Mouse (Mus musculus) neural tube, embryonic 13.5 days (tissue): ENCODE data around the gene Bcl2l1. TPM values are rescaled to one million over a fixed set of nuclear protein-coding genes. Genes with fewer than 3 reads are reported as not detected.

ENCODE experiments used
- ATAC-seq: fragments of 200-750 bp; cut with Nextera tagmentation; 2 replicates; pipeline ENCODE4 v1.8.0; 2017; ENCODE audit warnings: low read depth, mild to moderate bottlenecking, moderate TSS enrichment, moderate library complexity
- H3K27ac ChIP-seq: fragments of 300-500 bp; sonication (generic); replicated peaks from 2 replicates; pipeline ENCODE4 v1.5.1; 2015; ENCODE audit warnings: moderate library complexity, mild to moderate bottlenecking, inconsistent platforms
- H3K27me3 ChIP-seq: fragments of 300-500 bp; sonication (generic); 2 replicates; pipeline ENCODE4 v1.6.1; 2015; ENCODE audit warnings: mild to moderate bottlenecking, inconsistent platforms
- H3K36me3 ChIP-seq: fragments of 300-500 bp; sonication (generic); 2 replicates; pipeline ENCODE4 v1.6.1; 2015; ENCODE audit warnings: mild to moderate bottlenecking, inconsistent platforms
- H3K4me1 ChIP-seq: fragments of 300-500 bp; sonication (generic); replicated peaks from 2 replicates; pipeline ENCODE4 v1.6.1; 2015; ENCODE audit warnings: inconsistent platforms
- H3K4me2 ChIP-seq: fragments of 300-500 bp; sonication (generic); 2 replicates; pipeline ENCODE4 v1.6.1; 2015; ENCODE audit warnings: inconsistent platforms, mild to moderate bottlenecking, moderate library complexity
- H3K4me3 ChIP-seq: fragments of 300-500 bp; sonication (generic); 2 replicates; pipeline ENCODE4 v1.5.1; 2015; ENCODE audit warnings: mild to moderate bottlenecking, inconsistent platforms
- H3K9ac ChIP-seq: fragments of 300-500 bp; sonication (generic); 2 replicates; pipeline ENCODE4 v1.6.1; 2015; ENCODE audit warnings: moderate library complexity, mild to moderate bottlenecking, inconsistent platforms
- H3K9me3 ChIP-seq: fragments of 300-500 bp; sonication (generic); 2 replicates; pipeline ENCODE4 v1.6.1; 2016; ENCODE audit warnings: inconsistent platforms
- whole genome bisulfite sequencing: fragments of 180-500 bp; shearing (Covaris S2); methylation state at CpG from one replicate; pipeline ENCODE4 v1.1.7; 2015; 5-methylcytosine and 5-hydroxymethylcytosine counted together
- polyA plus RNA-seq: library from polyadenylated mRNA; unstranded; fragments of >200 nt; fragmentation: Nextera tagmentation; extraction: Ambion mirVana; gene quantifications from 2 replicates; pipeline ENCODE4 v1.2.1, GENCODE M21; 2015

The Bcl2l1 gene
- polyA plus RNA-seq, 1 experiment from 2014 or later: 153 TPM

- 2% methylated on average over 27 of the region's 31 CpGs for WGBS
- Histone ChIP-seq H3K27me3 (no peaks in the 10 kb centered on the region), H3K36me3 (peaks cover 11% of the 10 kb centered on the region; the same call in 1 of the 2 replicates), H3K4me3 (peak overlapping the region; percentile 80), H3K27ac (peak overlapping the region; percentile 99), H3K4me1 (peaks cover 47% of the 10 kb centered on the region), H3K9me3 (no peaks in the 10 kb centered on the region), H3K9ac (peak overlapping the region; percentile 94), H3K4me2 (peak overlapping the region; percentile 77)
- peak; percentile 86 for ATAC-seq
Observed at GRCm38 (mm10) chr2:152830021-152830921, 1.3 kb downstream of the Bcl2l1 start.

DNA sequence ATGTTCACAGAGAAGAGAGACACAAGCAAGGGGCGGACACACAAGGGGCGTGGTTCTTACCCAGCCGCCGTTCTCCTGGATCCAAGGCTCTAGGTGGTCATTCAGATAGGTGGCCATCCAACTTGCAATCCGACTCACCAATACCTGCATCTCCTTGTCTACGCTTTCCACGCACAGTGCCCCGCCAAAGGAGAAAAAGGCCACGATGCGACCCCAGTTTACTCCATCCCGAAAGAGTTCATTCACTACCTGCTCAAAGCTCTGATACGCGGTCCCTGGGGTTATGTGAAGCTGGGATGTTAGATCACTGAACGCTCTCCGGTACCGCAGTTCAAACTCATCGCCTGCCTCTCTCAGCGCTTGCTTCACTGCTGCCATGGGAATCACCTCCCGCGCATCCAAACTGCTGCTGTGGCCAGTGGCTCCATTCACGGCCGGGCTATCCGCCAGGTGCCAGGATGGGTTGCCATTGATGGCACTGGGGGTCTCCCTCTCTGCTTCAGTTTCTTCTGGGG, 2.1 kb downstream of the Bcl2l1 start:
- 52% methylated on average over 23 of the region's 23 CpGs for WGBS
- Histone ChIP-seq H3K4me2 (peak overlapping the region; percentile 77), H3K9ac (peak overlapping the region; percentile 94), H3K4me3 (peak overlapping the region; percentile 80), H3K27ac (peak overlapping the region; percentile 99), H3K36me3 (peaks cover 11% of the 10 kb centered on the region; the same call in 1 of the 2 replicates), H3K27me3 (no peaks in the 10 kb centered on the region), H3K4me1 (peaks cover 56% of the 10 kb centered on the region), H3K9me3 (no peaks in the 10 kb centered on the region)
- ATAC-seq: no peak

DNA sequence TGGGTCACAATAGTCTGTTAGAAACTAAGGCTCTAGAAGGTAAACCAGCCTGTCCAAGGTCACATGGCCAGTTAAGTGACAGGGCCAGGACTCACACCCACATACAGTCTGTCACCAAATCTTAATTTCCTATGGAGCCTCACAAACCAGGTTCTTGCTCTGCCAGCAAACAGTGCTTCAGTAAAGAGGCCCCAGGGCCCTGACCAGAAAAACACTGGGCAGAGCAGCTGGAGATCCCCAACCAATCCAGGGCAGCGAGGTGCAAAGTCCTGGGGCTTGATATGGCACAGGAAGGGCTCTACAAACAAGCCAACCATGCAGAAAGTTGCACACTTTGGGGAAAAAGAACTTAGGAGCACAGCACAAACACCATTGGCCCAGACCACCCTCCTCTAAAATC, 3.0 kb downstream of the Bcl2l1 start:
- Histone ChIP-seq H3K4me2 (peak overlapping the region; percentile 77), H3K4me1 (peaks cover 65% of the 10 kb centered on the region), H3K9ac (peak overlapping the region; percentile 94), H3K27me3 (no peaks in the 10 kb centered on the region), H3K9me3 (no peaks in the 10 kb centered on the region), H3K4me3 (peak overlapping the region; percentile 80), H3K27ac (no peak overlapping the region), H3K36me3 (peaks cover 11% of the 10 kb centered on the region; the same call in 1 of the 2 replicates)
- 67% methylated on average over 1 of the region's 1 CpGs for WGBS
- ATAC-seq: no peak

- H3K4me3 ChIP-seq: peak overlapping the region; percentile 80
- no peak overlapping the region for H3K27ac ChIP-seq
- peaks cover 68% of the 10 kb centered on the region for H3K4me1 ChIP-seq
- no peak for ATAC-seq
- peaks cover 11% of the 10 kb centered on the region; the same call in 1 of the 2 replicates for H3K36me3 ChIP-seq
- no peaks in the 10 kb centered on the region for H3K9me3 ChIP-seq
- peak overlapping the region; percentile 77 for H3K4me2 ChIP-seq
- no peaks in the 10 kb centered on the region for H3K27me3 ChIP-seq
- H3K9ac ChIP-seq: peak overlapping the region; percentile 94
- WGBS: 66% methylated on average over 4 of the region's 4 CpGs
Observed at GRCm38 (mm10) chr2:152828011-152828370, 3.5 kb downstream of the Bcl2l1 start.

- Histone ChIP-seq H3K27me3 (no peaks in the 10 kb centered on the region), H3K4me3 (peak overlapping the region; percentile 80), H3K4me2 (peak overlapping the region; percentile 77), H3K27ac (no peak overlapping the region), H3K4me1 (peaks cover 72% of the 10 kb centered on the region), H3K9ac (peak overlapping the region; percentile 94), H3K9me3 (no peaks in the 10 kb centered on the region), H3K36me3 (peaks cover 11% of the 10 kb centered on the region; the same call in 1 of the 2 replicates)
- ATAC-seq: no peak
- 77% methylated on average over 8 of the region's 8 CpGs for WGBS
Observed at GRCm38 (mm10) chr2:152827321-152828010, 4.1 kb downstream of the Bcl2l1 start.

GRCm38 (mm10) chr2:152826481-152826880, 5.0 kb downstream of the Bcl2l1 start:
- peak overlapping the region; percentile 80 for H3K4me3 ChIP-seq
- no peak overlapping the region for H3K27ac ChIP-seq
- H3K9ac ChIP-seq: no peak overlapping the region; the same call in 1 of the 2 replicates
- no peaks in the 10 kb centered on the region for H3K9me3 ChIP-seq
- WGBS: 87% methylated on average over 3 of the region's 3 CpGs
- peaks cover 16% of the 10 kb centered on the region; the same call in 1 of the 2 replicates for H3K36me3 ChIP-seq
- H3K4me2 ChIP-seq: peak overlapping the region; percentile 77
- H3K27me3 ChIP-seq: no peaks in the 10 kb centered on the region
- no peak for ATAC-seq
- peaks cover 81% of the 10 kb centered on the region for H3K4me1 ChIP-seq

- H3K4me2 ChIP-seq: peak overlapping the region; percentile 77
- H3K27me3 ChIP-seq: no peaks in the 10 kb centered on the region
- H3K36me3 ChIP-seq: peaks cover 21% of the 10 kb centered on the region; the same call in 1 of the 2 replicates
- no peak overlapping the region for H3K4me3 ChIP-seq
- WGBS: 92% methylated on average over 2 of the region's 2 CpGs
- no peak for ATAC-seq
- H3K9ac ChIP-seq: no peak overlapping the region
- H3K9me3 ChIP-seq: no peaks in the 10 kb centered on the region
- H3K4me1 ChIP-seq: peaks cover 89% of the 10 kb centered on the region
- no peak overlapping the region for H3K27ac ChIP-seq
Observed at GRCm38 (mm10) chr2:152825713-152826112, 5.8 kb downstream of the Bcl2l1 start.

DNA sequence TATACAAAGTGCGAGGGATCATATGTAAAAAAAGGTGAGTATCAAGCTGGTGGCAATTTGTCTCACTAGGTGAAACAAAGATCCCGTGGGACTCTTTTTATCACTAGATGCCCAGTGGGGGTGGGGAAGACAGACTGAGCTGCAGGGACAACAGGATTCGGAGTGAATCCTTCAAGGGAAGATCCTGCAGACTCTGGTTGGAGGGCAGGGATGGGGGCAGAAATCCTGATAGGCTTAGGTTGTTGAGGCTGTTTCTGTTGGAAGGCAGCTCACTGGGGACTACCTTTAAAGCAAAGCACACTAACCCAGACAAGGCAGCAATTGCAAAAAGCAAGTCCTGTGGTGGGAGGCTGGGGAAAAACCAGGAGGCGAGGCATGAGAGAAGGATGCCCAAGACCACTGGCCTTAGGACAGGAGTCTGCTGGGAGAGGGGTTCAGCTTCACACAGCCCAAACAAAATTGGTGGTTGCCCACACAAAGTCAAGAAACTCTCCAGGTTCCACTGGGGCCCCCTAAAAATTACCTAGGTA, 6.3 kb downstream of the Bcl2l1 start:
- Histone ChIP-seq H3K9me3 (no peaks in the 10 kb centered on the region), H3K9ac (no peak overlapping the region; the same call in 1 of the 2 replicates), H3K4me3 (no peak overlapping the region), H3K36me3 (peaks cover 23% of the 10 kb centered on the region), H3K4me1 (peaks cover 94% of the 10 kb centered on the region), H3K27me3 (no peaks in the 10 kb centered on the region), H3K4me2 (peak overlapping the region; percentile 77), H3K27ac (no peak overlapping the region)
- 74% methylated on average over 4 of the region's 4 CpGs for WGBS
- ATAC-seq: no peak

DNA sequence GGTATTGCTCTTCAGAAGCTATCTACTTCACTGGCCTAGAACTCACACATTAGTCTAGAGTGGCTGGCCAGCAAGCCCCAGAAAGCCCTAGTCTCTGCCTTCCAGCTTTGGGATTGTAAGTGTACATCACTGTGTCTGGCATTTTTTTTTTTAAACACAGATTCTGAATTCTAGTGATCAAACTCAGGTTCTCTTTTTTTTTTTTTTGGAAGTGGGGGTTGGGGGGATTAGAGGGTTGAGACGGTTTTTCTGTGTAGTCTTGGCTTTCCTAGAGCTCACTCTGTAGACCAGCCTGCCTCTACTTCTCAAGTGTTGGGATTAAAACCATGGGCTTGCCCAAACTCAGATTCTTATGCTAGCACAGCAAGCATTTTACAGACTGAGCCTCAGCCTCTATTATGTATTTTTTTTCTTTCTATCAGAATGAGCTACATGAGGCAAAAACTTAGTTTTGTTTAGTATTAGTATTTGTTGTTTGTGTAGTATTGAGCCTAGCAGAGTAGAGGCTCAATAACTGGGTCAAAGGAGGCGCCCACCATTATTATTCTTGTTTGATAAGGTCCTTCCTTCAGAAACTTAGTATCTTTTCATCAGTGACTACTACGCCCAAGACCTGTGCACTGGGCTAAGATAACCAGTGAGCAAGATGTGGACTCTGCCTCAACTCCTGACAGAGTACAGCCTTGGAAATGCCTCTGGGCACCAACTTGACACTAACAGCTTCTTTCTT, 6.9 kb downstream of the Bcl2l1 start:
- Histone ChIP-seq H3K4me3 (no peak overlapping the region), H3K4me1 (peaks cover 96% of the 10 kb centered on the region), H3K9me3 (no peaks in the 10 kb centered on the region), H3K36me3 (peaks cover 29% of the 10 kb centered on the region), H3K9ac (no peak overlapping the region; the same call in 1 of the 2 replicates), H3K27me3 (no peaks in the 10 kb centered on the region), H3K4me2 (peak overlapping the region; percentile 18), H3K27ac (no peak overlapping the region)
- ATAC-seq: no peak
- WGBS: 90% methylated on average over 3 of the region's 3 CpGs

DNA sequence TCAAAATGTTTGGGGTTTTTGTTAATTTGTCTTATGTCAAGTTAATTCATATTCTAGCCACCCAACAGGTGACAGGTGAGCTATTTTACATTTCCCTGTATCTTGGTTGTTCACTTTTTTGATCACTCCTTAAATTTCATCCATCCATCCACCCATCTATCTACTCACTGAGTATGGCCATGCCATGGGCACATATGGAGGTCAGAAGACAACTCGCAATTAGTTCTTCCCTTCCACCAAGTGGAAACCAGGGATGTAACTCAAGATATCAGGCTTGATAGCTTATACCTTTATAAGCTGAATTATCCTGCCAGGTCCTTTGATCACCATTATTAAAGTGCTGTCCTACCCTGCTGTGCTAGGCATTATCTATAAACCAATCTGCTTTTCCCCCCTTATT, 7.8 kb downstream of the Bcl2l1 start:
- Histone ChIP-seq H3K4me1 (peaks cover 96% of the 10 kb centered on the region), H3K9me3 (no peaks in the 10 kb centered on the region), H3K27ac (no peak overlapping the region), H3K4me2 (peak overlapping the region; percentile 18; the same call in 1 of the 2 replicates), H3K27me3 (no peaks in the 10 kb centered on the region), H3K36me3 (peaks cover 38% of the 10 kb centered on the region), H3K4me3 (no peak overlapping the region), H3K9ac (no peak overlapping the region)
- WGBS: 96% methylated on average over 1 of the region's 1 CpGs
- no peak for ATAC-seq

DNA sequence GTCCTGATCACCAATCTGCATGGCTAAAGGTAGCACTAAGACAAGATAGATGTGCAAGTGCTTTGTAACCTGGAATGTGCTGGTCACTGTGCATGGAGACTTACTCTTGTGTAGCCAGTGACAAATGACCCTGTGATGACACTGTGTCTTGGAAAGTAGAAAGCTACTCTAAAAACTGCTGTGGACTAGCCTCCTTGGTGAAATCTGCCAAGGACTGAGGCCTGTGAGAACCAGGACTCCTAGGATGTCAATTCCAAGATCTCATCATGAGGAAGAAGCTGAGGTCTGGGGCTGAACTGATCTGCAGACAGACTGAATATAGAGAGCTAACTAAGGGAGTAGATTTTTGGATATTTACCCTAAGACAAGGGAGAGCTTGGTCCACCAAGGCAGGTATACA, 10.0 kb downstream of the Bcl2l1 start:
- no peak overlapping the region for H3K4me3 ChIP-seq
- no peak overlapping the region for H3K4me2 ChIP-seq
- ATAC-seq: 0 out of 2 replicates have a peak, but pooled peaks have one; percentile 8
- no peak overlapping the region for H3K9ac ChIP-seq
- peaks cover 28% of the 10 kb centered on the region for H3K36me3 ChIP-seq
- peaks cover 96% of the 10 kb centered on the region for H3K4me1 ChIP-seq
- no peaks in the 10 kb centered on the region for H3K27me3 ChIP-seq
- H3K9me3 ChIP-seq: no peaks in the 10 kb centered on the region
- H3K27ac ChIP-seq: peak overlapping the region; percentile 70; the same call in 1 of the 2 replicates
